Mouse (Mus musculus) NIH3T3 (cell line): Measurements from ENCODE around the gene Sem1.
"Not testable (repeated sequence)": the region's sequence is repeated elsewhere in the genome, so short reads cannot be mapped to it uniquely, and the experiment has no call there.

Source experiments
- DNase-seq: peaks from one replicate; pipeline ENCODE4 v3.0.0-alpha.2; 2012; ENCODE audit warnings: low read depth

The Sem1 gene

GRCm38 (mm10) chr6:6578304-6579149 lies at the start of gene Sem1:
Gene Sem1, minus strand, starts transcription at chr6:6578663.
- peak; percentile 97 for DNase-seq

GRCm38 (mm10) chr6:6622846-6623749 lies 44.6 kb upstream of the Sem1 start:
- peak; percentile 51 for DNase-seq

GRCm38 (mm10) chr6:6603561-6604544 lies 25.4 kb upstream of the Sem1 start:
- no peak for DNase-seq

GRCm38 (mm10) chr6:6586313-6586712 lies 7.8 kb upstream of the Sem1 start:
- DNase-seq: peak; percentile 83

- DNase-seq: no peak
These were observed 3.4 kb upstream of the Sem1 start for GRCm38 (mm10) chr6:6581849-6582248.

DNA sequence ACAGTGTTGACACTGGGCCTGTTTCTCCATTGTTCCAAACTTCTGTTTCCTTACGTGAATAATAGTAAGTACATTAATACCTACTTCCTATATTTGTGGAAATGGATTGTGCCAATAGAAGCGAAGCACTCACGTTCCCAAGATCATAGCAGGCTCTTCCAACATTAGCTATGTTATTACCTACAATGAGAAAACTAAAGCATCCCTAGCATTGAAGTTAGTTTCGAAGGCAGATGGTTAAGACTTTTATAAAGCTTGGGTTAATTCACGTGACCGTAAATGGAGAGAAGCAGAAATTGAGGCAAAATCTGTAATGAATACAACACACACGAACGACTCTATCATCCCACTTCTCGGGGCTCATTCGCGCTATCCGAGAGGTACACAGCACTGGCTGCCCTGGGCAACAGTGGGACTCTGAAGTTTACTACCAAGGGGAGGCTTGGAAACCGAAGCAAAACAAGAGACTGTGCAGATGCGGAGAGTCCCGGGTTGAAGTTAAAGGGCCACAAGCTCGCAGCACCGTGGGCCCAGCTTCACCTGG lies 650 bp downstream of the Sem1 start:
- DNase-seq: no peak

- DNase-seq: peak; percentile 37
These were observed 1.2 kb downstream of the Sem1 start for GRCm38 (mm10) chr6:6577291-6577690.

DNA sequence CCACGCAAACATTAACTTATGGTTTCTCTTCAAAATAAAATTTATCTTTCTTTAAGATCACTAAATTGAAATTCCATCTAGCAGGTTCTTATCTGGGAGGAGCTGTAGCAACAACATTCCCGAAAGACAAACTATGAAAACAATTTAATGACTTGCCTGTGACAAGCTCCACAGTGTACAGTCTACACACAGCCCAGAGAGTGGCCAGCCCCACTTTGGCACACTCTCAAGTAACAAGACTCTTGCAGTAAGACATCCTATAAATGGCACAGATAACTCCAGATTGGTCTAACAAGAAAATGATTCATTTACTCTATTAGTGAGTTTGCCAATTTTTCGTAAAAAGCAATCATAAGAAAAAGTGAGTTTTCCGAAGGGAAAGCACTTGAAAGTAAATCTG lies 2.7 kb downstream of the Sem1 start:
- peak; percentile 13 for DNase-seq

GRCm38 (mm10) chr6:6568436-6568835 lies 10.0 kb downstream of the Sem1 start:
- DNase-seq: no peak

DNA sequence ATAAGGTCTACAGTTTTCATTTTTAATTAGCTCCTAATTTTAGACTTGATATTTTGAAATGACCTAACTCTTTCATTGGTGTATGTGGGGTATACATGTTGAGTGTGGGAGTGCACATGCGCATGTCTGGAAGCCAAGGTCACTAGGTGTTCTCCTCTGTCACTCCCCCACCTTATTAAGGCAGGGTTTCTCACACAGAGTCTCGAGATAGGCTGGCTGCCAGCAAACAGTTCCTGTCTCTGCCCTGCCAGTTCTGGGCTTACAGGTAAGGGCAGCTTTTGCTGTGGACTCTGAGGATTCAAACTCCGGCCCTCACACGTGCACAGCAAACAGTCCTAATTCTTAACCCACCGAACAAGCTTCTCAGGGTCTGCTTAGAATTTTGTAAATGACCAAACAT lies 14.8 kb downstream of the Sem1 start:
- DNase-seq: no peak

- DNase-seq: no peak
These were observed 15.7 kb downstream of the Sem1 start for GRCm38 (mm10) chr6:6562716-6563115.

DNA sequence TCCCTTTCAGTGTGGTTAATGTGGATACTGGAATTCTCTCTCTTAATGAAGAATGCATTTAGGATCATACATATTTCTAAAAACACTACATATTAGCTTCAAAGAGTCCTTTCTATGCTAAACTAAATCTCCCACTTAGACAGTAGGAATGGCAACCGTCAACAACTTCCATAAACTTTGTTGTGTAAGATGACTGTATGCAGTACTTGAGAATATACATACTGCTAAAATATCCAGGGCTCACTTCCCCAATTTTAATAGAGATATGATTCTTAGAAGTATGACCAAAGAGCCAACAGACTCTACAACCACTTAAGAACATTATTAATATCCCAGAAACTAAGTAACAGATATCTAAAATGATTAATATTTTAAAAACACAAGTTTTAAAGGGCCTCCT lies 20.8 kb downstream of the Sem1 start:
- DNase-seq: no peak

GRCm38 (mm10) chr6:6552006-6552405 lies 26.5 kb downstream of the Sem1 start:
- no peak for DNase-seq

DNA sequence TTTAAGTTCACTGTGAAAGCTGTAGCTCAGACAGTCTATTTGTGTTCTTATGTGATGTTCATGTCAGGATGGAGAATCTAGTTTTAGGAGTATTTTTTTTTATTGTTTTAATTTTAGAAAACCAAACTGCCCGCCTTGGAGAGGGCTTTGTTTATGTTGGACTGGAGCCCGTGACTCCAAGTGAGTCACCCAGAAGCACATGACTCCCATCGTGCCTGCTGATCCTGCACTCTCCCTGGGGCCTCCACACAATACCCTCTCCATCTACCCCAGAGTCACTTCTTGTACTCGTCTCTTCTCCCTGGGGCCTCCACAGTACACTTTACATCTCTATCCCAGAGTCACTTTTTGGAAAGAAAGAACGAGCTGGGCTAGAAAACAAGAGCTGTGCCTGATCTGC lies 30.5 kb downstream of the Sem1 start:
- DNase-seq: peak; percentile 88

- peak; percentile 36 for DNase-seq
These were observed 34.2 kb downstream of the Sem1 start for GRCm38 (mm10) chr6:6544255-6544645.

- DNase-seq: peak; percentile 24
These were observed 34.7 kb downstream of the Sem1 start for GRCm38 (mm10) chr6:6543606-6544254.

- no peak for DNase-seq
These were observed 36.3 kb downstream of the Sem1 start for GRCm38 (mm10) chr6:6542133-6542532.

GRCm38 (mm10) chr6:6536781-6537466 lies 41.5 kb downstream of the Sem1 start:
- no peak for DNase-seq

GRCm38 (mm10) chr6:6536359-6536758 lies 42.1 kb downstream of the Sem1 start:
- not testable (repeated sequence) for DNase-seq
